Mouse (Mus musculus) embryo, embryonic 10.5 days (tissue): ENCODE measurements around the gene Tango6.
A peak's percentile ranks its signal among the peaks of the same experiment; 100 is the strongest.

Experiments used
- DNase-seq: peaks from one replicate; pipeline ENCODE4 v3.0.0-alpha.2; 2015; ENCODE audit warnings: low spot score

Gene Tango6

GRCm38 (mm10) chr8:106682971-106683668 lies at the start of gene Tango6:
TSS of gene Tango6 (plus strand) at chr8:106683068.
- peak; percentile 94 for DNase-seq

DNA sequence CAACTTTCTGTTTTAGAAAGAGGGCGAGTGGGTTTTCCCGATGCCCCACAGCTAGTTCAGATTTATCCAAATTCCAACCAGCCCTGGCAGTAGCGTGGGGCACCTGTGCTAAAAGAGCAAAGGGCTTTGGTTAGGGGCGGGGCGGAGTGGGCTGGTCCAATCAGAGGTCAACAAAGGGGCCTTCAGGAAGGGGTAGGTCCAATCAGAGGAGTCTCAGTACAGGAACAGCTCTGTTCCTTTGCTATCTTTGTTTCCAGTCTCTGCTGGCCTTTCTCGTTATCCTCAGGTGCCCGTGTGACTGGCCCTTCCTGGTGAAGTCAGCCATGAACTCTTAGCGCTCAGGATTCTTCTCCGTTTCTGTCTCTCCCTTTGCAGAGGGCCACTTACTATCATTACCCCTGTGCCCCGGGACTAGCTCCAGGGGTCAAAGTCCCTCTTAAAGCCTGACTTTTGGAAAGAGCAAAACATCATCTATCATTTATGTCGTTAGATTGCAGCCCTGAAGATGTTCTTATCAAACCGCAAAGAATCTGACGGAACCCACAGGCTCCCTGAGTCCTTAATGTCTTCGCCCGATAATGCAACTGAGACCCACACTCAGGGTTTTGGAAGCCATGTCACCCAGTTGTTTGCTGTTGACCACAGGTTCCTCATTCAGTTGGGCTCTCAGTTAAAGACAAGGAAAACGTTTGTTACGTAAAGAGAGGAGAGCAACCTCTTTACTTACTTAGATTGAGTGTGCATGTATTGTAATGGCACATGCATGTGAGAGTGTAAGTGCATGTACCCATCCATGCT lies 49.3 kb upstream of the Tango6 start:
- no peak for DNase-seq

DNA sequence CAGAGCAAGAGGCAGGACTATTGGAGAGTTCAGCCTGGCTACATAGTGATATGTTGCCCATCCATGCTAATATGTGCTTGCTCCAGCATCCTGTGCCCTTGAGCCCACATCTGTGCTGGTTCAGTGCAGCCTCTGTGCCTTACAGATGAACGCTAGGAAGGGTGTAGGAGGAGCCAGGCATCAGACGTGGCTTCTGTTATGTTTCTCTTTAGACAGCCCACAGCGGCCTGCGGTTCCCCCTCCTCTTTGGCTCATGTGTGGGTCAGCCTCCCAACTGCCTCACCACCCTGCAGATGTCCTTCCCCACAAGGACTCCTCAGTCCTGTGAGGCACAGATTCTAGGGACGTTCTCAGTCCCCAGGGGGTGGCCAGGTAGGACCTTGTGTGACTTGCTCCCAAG lies 47.6 kb upstream of the Tango6 start:
- no peak for DNase-seq

GRCm38 (mm10) chr8:106637446-106637845 lies 45.4 kb upstream of the Tango6 start:
- DNase-seq: peak; percentile 28

GRCm38 (mm10) chr8:106638768-106639295 lies 44.0 kb upstream of the Tango6 start:
- no peak for DNase-seq

GRCm38 (mm10) chr8:106640212-106640611 lies 42.7 kb upstream of the Tango6 start:
- DNase-seq: no peak

DNA sequence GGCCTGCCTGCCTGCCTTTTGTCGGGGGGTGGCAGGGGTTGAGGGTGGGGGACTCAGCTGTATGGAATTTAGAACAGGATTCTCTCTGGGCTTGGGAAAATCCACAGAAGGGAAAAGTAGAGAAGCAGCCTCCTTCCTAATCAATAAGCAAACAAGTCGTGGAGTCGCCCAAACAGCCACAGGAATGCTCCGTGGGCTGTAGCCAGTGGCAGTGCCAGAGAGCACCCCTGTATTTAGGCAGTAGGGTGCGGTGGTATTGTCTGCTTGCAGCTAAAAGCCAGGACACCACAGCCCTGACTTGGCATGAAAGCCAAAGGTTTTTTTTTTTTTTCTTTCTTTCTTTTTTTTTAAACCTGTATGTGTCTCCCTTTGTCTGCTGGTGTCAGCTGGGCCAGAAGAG lies 41.9 kb upstream of the Tango6 start:
- no peak for DNase-seq

- DNase-seq: no peak
These were observed 40.7 kb upstream of the Tango6 start for GRCm38 (mm10) chr8:106642172-106642571.

DNA sequence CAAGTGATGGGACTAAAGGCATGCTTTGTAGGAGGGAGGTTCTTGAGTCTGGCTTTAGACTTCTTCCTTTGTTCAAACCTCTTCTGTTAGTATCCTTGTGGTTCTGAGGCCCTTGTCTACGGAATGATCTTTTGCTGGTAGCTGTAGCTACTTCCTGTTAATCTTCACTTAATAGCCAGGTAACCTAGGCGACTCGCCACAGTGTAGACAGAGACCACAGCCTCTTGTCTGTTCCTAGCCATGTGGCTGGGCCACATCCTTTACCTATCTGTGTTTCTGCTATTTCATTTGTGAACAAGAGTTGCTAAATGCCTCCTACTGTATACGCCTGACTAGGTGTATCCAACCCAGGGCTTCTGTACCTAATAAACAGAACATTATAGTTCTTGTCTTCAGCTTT lies 39.8 kb upstream of the Tango6 start:
- DNase-seq: no peak

- peak; percentile 40 for DNase-seq
These were observed 37.9 kb upstream of the Tango6 start for GRCm38 (mm10) chr8:106644957-106645356.

DNA sequence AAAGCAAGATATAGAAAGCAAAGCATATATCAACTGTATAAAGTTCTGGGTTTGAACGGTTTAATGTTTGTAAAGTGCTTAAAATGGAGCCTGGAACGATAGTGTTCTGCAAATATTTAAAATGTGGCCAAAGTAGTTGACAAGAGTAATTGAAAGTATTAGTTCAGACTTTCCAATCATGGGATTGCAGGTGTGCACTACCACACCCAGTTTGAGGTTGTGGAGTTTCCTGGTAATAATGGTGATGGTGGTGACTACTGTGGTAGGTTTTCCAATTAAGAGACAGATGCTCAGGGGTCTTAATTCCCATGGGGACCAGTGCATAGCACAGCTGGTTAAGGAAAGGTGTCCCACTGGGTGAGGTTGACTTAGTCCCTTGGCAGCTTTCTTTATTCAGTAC lies 36.7 kb upstream of the Tango6 start:
- DNase-seq: no peak

- DNase-seq: no peak
These were observed 36.1 kb upstream of the Tango6 start for GRCm38 (mm10) chr8:106646731-106647130.

DNA sequence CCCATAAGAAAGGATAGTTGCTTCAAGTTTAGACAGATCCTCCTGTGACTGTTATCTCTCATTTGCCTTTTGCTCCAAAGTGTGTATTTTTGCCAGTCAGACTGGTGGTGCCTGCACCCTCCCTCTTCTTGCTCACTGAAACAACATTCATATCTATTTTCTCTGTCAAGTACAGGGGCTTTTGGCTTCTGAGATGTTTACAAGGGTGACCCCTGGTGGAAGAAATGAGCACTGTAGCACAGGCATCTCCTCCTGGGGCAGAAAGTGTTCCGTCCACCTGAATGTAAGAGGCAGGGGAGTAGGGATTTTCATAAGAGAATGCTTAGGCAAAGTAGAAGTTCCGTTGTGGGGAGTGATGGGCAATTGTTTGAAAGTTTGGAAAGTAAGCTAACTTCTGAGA lies 35.5 kb upstream of the Tango6 start:
- peak; percentile 88 for DNase-seq

DNA sequence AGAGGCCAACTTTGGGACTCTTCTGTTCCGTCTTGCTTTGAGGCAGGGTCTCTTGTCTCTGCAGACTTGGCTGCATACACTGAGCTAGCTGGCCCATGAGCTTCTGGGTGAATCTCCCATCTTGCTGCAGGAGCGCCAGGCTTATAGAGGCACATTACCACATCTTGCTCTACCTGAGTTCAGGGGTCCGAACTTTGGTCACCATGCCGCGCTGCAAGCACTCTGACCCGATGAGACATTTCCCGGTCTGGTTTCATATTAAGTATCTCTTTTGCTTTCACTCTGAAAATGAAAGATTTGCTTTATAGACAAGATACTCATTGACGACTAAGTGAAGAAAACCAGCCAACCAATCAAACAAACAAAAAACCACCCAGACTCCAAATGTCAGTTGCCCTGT lies 34.4 kb upstream of the Tango6 start:
- no peak for DNase-seq

GRCm38 (mm10) chr8:106651994-106652393 lies 30.9 kb upstream of the Tango6 start:
- no peak for DNase-seq

- no peak for DNase-seq
These were observed 26.8 kb upstream of the Tango6 start for GRCm38 (mm10) chr8:106656046-106656445.

DNA sequence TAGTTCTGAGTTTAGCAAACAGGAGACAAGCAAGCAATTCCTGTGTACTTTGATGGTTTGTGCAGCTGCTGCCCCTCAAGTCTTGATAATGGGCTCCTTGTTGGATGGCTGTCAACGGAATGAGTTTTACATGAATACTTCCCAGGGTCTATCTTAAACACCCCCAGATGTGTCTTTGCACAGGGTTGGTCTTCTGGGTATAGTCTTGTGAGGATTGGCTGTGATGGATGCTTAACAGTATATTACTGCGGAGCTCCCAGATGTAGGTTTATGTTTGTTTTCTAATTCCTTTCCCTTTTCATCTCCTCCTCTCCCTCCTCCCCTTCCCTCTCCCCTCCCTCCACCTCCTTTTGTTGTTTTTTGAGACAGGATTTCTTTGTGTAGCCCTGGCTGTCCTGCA lies 10.1 kb upstream of the Tango6 start:
- peak; percentile 29 for DNase-seq

DNA sequence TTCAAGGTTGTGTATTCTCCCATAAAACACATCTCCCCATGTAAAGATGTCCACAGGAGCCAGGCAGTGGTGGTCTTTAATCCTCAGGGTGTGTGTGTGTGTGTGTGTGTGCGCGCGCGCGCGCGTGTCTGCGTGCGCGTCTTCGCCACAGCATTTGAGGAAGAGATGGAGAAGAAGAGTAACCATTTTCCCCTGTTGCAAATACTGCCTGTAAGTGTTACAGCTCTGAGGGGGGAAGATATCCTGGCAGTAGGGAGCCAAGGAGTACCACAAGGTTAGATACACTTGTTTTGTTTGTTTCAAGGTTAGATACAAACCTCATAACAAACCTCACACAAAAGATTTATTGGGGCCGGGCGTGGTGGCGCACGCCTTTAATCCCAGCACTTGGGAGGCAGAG lies 8.6 kb upstream of the Tango6 start:
- no peak for DNase-seq

DNA sequence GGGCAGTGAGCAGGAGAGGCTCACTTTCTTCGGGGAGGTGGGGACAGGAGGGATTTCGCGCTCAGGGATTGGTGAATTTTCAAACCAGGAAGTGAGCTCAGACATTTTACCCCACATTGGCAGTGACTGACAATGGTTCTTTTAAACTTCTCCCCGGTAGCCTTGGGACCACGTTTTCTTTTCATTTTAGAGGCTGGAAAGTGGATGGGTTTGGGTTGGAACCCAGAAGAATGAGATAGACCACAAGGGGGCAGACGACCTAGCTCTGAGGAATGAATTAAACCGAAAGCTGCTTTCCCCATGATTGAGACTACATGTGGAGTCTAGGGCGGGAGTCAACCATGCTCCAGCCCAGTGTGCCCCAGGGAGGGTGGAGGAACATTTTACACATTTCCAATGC lies 8.0 kb upstream of the Tango6 start:
- no peak for DNase-seq

DNA sequence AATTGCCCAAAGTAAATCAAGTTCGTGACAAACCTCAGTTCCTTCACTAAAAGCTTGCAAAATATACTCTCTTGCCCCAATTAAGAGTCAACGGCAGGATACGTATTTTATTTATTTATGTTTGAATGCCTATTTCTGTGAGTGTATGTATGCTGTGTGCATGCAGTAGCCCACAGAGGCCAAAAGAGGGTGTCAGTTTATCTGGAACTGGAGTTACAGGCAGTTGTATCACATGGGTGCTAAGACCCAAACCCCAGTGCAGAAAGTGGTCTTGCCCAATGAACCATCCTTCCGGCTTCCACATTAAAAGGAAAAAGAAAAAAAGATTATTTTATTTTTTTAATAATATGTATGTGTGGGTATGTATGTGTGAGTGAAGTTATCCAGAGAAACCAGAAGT lies 1.5 kb downstream of the Tango6 start:
- no peak for DNase-seq

- peak; percentile 85 for DNase-seq
These were observed 4.6 kb downstream of the Tango6 start for GRCm38 (mm10) chr8:106687479-106687878.

GRCm38 (mm10) chr8:106697748-106698248 lies 14.9 kb downstream of the Tango6 start:
- no peak for DNase-seq

DNA sequence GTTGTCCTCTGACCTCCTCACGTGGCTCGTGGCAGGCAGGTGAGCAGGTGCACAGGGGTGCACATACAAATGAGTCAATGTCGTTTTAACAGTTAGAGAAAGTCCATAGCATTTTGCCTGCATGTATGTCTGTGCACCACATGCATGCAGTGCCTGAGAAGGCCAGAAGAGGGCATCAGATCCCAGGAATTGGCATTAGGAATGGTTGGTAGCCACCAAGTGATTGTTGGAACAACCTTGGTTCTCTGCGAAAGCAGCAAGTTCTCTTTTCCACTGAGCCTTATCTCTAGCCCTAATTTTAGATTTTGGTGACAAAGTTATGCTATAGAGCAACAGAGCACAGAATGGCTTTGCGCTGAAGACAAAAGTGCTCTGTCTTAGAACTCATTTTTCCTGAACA lies 16.7 kb downstream of the Tango6 start:
- peak; percentile 84 for DNase-seq
